Mouse (Mus musculus): ENCODE measurements at regions not wholly inside any gene's neighbourhood (a gene's known extent, or its start where the extent isn't known, plus 50 kb on each side); places are given as distances from the start of the nearest gene placed in this dataset.

- TF ChIP-seq POLR2A (IDR thresholded peaks at IDR 0.05; ENCODE audit: low read depth, low read length) (no peak), CTCF (conservative IDR thresholded peaks at IDR 0.05; ENCODE audit: insufficient read depth, insufficient read length, low read depth, low read length) (no peak)
These were observed 107.8 kb downstream of the Ptpn20 start for GRCm38 (mm10) chr14:33696817-33697216.

Measured in kidney, adult 2 months (tissue).